Mouse (Mus musculus) heart, postnatal 0 days (tissue): ENCODE data around the gene Olfr1290.

ENCODE experiments used
- CTCF ChIP-seq: IDR thresholded peaks from 2 replicates; pipeline ENCODE4 v1.5.1; 2016; ENCODE audit warnings: antibody characterized with exemption, control low read depth, low read depth
- EP300 ChIP-seq: IDR thresholded peaks from 2 replicates; pipeline ENCODE4 v1.6.1; 2016; ENCODE audit warnings: antibody characterized with exemption, low read depth

GRCm38 (mm10) chr2:111517451-111517850, 23.8 kb upstream of the Olfr1290 start:
- TF ChIP-seq CTCF (no peak), EP300 (no peak)
